Mouse (Mus musculus): Measurements from ENCODE around the gene Ugt1a6b. TPM values are rescaled to one million over a fixed set of nuclear protein-coding genes. Genes with fewer than 3 reads are reported as not detected.
"Not testable (repeated sequence)": the region's sequence is repeated elsewhere in the genome, so short reads cannot be mapped to it uniquely, and the experiment has no call there.

Ugt1a6b gene
- polyA plus RNA-seq, 2 experiments from 2014 or later: not detected

DNA sequence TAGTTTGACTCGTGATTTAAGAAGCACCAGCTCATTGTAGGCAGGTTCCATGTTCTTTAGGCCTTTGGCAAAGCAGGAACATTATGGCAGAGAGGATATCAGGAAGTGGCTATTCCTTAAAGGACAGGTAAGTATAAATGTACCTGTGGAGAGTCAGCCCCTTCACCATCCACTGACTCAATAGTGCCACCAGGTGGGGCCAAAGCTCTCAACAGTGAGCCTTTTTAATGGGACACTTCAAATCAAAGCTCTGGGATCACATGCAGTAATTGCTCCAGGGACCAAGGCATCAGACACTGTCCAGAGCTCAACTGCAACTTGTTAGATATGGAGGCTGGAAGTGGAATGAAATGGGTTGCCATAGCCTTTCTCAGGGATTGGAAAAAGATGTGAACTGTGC is 18.5 kb downstream of the Ugt1a6b start:
- ATAC-seq: not testable (repeated sequence)

DNA sequence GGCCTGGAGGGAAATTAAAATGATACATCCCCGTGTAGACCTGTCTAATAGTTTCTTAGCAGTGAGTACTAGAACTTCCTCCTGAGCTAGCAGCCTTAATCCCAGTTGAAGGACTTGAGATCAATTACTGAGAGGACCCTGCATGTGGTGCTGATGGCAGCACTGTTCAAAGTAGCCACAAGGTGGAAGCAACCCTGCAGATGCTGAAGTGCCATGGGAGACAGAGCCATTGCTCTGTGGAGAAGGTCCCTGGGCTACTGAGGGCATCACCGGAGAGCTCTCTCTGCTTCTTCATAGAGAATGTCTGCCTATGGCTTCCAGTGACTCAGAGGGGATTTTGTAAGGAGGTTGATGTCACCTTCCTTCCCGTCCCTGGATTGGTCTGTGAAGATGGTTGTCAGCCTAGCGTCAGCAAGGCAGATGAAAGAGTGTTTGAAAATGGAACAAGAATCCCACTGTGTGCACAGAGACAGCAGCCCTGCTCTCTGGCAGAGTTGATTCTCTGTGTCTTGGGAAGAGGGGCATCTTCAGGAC is 22.8 kb downstream of the Ugt1a6b start:
- not testable (repeated sequence) for ATAC-seq

DNA sequence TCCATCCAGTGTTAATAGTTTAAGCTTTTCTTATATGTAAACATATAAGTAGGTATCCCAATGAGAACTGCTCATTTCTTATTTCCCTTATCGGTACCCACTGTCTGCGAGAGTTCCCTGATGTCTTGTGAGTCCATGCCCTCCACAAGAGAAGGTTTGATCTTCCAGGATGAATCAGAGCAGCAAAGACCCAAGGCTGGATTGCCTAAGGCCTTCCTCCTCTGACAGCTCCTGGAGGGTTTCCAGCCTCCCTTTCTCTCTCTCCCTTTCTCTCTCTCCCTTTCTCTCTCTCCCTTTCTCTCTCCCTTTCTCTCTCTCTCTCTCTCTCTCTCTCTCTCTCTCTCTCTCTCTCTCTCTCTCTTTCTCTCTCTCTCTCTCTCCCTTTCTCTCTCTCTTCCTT is 26.0 kb downstream of the Ugt1a6b start:
- not testable (repeated sequence) for ATAC-seq

DNA sequence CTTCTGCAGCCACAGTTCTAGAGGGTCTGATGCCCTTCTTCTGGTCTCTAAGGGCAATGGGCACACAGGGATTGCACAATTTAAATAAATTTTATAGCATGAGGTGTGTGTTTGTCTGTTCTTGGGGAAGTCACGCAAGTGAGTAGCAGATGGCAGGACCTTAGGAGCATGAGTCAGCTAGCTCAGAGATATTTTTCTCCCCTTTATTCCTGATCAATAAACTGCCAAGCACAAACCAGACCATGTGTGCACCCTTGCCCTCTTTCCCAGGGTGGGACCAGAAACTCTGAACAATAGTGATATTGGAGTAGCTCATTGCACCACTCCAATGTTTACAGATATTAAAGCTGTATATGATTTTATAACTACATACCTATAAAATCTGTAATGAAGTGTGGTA is 27.2 kb downstream of the Ugt1a6b start:
- ATAC-seq: not testable (repeated sequence)

DNA sequence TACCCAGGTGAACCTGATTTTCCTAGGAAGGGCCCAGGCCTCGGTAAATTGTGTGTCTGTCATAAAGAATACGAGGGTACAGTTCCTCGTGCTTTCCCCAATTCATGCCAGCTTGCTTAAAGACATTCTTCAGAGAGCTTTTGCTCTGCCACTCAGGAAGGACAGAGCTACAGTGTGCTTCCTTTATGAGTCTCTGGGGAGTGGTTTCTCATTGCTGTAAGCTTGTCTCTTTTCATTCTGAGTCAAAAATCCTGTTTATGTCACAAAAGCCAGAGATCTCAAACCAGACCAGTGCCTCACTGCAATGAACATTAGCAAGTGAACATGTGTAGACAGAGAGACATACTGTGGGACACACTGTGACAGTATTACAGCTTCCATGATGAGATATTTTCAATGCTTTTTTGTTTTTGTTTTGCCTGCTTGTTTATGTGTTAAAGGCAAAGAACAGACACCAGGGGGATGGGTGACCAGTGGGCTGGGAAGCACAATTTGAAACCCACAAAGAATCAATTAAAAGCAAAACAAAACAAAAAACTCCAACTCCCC is 30.9 kb downstream of the Ugt1a6b start:
- peak; percentile 29 for ATAC-seq

DNA sequence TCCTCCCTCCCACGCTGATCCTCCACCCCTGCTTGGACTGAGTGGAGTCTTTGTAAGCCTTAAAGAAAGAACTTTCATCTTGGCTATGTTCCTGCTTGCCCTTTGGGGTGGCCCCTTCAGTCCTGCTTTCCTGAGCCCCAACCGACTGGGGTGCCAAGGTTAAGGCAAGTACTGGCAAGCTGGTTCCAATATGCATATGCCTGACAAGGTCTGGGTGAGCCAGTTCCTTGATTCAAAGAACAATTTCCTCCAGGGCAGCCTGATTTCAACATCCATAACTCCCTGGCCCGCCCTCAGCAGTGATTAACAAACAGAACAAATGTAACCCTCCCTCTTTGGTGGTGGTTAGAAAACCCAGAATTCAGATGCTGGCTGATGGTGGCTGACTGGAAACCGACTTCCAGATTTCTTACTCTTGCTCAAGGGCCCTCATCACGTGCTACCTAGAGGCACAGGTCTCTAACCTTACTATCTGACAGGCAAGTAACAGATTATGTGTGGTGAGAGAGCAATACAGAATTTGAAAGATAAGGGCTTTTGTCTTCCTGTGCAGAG is 31.5 kb downstream of the Ugt1a6b start, which contains the start of gene Ugt1a6a:
Ugt1a6a (plus strand) TSS at position 353 of the 555 bp plus-strand sequence.
- ATAC-seq: not testable (repeated sequence)

DNA sequence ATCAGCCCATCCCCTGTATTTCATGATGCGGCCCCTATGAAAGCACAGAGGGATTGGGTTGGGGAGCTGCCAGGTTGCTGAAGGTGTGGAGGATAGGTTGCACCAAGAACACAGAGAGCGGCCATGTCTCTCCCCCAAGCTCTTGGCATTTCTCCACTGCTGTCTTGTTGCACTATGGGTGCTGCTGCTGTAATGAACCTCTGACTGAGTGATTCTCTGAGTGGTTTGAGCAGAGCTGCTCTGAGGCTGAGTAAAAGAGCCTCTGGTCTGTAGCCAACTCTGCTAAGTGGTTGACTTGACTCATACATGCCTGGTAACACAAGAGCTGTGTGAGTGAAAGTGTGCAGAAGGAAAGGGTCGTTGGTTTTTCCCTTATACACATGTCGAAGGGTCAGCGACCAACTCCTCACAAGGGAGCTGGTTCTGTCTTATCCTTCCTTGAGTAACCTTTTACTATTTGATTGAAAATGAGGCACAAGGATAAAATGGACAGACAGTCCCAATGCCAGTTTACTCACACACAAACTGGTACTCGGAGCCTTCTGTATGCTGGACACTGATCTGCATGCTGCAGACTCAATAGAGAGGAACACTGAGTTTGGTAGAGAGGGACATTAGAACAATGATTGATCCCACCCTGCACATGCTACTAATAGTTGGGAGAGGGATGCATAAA is 32.3 kb downstream of the Ugt1a6b start:
- ATAC-seq: not testable (repeated sequence)

DNA sequence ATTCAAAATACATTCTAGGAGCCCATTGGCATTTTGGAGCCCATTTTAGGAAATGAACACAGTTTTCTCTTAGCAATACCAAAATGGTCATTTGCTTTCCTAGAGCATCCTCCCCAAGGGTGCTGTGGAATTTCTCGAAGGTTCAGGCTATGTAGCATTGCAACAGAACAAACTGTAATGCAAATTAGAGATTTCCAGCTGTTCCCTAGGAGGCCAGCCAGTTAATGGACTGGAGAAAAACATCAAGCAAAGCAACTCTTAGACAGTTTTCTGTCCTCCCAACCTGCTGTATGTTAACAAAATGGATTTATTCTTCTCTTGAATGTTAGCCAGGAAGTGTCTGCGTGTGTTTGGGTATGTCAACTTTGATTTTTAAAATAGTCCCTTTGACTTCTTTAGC is 33.6 kb downstream of the Ugt1a6b start:
- no peak for ATAC-seq

DNA sequence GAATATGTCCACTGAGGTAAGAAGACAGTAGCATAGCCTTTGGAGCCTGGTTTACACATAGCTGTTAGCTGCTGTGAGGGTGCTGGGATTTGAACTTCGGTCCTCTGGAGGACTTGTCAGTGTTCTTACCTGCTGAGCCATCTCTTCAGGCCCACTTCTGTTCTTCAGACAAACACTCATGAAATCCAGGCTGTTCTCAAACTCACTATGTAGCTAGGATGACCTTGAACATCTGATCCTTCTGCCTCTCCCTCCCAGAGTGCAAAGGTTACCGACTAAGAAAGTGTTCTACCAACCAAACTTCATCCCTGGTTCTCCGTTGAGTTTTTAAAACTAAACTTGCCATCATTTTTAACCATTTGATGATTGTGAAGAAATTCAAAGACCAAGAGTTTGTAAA is 34.2 kb downstream of the Ugt1a6b start:
- no peak for ATAC-seq

DNA sequence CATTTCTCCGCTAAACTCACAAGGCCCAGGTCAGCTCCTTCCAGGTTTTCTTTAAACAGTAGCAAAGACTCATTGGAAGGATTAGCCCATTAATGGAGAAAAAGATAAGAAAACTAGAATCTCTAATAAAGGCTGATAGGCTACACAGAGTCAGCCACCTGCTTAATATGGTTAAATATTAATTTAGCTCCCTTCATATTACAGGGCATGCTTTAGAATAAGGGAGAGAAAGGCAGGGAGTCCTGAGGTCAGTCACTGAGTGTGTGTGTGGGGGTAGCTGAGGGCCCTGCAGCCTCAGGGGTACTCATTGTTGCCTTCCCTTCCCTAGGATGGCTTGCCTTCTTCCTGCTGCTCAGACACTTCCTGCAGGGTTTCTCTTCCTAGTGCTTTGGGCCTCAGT is 35.1 kb downstream of the Ugt1a6b start:
- no peak for ATAC-seq

DNA sequence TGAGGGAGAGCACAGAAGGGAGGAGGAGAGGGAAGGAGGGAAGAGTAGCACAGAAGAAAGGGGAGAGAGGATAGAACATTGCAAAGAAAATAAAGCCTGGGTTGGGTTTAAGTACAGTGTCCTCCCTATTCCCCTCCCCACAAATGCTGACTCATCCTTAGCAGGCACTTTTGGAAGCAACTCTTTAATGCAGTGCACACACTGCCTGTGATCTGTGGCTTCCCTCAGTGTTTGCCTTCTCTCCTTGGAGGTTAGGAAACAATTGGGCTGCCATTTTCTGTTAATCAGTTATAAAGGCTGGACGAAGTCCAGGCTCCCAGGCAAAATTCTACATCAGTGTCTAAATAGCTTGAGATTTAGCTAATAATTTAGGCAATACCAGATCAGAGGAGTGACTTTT is 37.4 kb downstream of the Ugt1a6b start:
- not testable (repeated sequence) for ATAC-seq

DNA sequence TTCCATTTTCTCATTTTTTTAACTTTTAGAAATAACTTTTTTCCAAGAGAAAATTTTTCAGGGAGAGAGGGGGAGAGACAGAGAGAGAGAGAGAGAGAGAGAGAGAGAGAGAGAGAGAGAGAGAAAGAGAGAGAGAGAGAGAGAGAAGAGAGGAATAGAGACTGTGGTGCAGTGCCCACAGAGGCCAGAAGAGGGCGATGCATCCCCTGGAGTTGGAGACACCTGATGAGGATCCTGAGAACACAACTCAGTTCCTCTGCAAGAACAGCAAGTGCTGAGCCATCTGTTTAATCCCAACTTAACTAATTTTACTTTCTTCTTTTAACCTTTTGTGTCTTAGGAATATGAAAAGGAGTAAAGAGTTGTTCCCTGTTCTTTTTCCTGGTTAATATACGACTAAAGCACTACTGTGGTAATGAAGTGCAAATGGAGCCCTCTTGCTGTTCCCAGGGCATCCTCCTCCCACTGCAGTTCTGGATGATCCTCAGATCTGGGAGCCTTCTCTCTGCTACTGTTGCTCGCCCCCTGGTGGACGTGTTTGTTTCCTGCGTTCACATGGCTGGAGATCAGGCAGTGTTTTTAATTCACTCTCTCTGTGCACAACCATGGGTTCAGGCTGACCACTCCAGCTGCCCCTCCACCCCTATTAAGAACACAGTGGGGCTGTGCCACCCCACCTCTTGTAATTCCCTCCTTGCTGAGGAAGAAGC is 41.1 kb downstream of the Ugt1a6b start:
- not testable (repeated sequence) for ATAC-seq

DNA sequence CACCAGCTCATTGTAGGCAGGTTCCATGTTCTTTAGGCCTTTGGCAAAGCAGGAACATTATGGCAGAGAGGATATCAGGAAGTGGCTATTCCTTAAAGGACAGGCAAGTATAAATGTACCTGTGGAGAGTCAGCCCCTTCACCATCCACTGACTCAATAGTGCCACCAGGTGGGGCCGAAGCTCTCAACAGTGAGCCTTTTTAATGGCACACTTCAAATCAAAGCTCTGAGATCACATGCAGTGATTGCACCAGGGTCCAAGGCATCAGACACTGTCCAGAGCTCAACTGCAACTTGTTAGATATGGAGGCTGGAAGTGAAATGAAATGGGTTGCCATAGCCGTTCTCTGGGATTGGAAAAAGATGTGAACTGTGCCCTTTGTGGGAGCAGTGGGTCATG is 42.2 kb downstream of the Ugt1a6b start:
- not testable (repeated sequence) for ATAC-seq

DNA sequence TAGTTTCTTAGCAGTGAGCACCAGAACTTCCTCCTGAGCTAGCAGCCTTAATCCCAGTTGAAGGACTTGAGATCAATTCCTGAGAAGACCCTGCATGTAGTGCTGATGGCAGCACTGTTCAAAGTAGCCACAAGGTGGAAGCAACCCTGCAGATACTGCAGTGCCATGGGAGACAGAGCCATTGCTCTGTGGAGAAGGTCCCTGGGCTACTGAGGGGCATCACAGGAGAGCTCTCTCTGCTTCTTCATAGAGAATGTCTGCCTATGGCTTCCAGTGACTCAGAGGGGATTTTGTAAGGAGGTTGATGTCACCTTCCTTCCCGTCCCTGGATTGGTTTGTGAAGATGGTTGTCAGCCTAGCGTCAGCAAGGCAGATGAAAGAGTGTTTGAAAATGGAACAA is 47.1 kb downstream of the Ugt1a6b start:
- not testable (repeated sequence) for ATAC-seq

DNA sequence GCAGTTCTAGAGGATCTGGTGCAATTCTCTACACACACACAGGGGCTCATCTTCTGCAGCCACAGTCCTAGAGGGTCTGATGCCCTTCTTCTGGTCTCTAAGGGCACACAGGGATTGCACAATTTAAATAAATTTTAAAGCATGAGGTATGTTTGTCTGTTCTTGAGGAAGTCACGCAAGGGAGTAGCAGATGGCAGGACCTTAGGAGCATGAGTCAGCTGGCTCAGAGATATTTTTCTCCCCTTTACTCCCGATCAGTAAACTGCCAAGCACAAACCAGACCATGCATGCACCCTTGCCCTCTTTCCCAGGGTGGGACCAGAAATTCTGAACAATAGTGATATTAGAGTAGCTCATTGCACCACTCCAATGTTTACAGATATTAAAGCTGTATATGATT is 55.4 kb downstream of the Ugt1a6b start:
- ATAC-seq: no peak

DNA sequence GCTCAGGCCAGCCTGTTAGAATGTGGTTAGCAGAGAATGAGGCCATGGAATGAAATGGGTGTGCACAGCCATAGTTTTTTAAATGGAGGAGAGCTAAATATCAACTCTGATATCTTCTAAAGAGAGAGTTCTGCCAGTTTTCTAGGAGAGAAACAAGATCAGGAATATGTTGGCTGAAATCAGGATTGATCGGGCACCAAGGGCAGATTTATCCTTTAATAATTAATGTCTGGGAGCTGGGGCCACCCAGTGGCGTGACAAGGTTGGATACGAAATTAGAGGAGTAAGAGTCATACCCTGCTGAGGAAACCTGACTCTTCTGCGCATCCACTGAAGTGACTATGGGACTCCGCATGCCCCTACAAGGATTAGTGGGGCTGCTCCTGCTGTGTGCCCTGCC is 62.7 kb downstream of the Ugt1a6b start, which contains the start of gene Ugt1a5:
Ugt1a5 (plus strand) TSS at position 302 of the 400 bp plus-strand sequence.
- no peak for ATAC-seq

DNA sequence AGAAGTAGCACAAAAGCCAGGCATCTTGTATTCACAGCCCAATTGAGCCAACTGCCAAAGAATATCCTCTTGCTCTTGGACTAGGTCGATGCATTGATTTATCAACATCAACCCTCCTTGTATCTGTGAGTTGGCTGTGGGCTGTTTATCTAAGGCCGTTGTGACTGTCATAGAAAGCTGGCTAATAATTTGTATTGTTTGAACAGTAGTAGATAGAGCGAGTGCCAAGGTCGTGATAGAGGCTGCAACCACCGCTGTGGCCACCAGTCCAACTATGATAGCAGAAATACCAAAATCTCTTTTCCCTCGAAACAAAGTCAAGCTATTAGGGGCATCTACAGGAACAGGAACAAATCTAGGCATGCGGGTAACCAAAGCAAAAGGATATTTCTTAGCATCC is 69.1 kb downstream of the Ugt1a6b start:
- not testable (repeated sequence) for ATAC-seq

DNA sequence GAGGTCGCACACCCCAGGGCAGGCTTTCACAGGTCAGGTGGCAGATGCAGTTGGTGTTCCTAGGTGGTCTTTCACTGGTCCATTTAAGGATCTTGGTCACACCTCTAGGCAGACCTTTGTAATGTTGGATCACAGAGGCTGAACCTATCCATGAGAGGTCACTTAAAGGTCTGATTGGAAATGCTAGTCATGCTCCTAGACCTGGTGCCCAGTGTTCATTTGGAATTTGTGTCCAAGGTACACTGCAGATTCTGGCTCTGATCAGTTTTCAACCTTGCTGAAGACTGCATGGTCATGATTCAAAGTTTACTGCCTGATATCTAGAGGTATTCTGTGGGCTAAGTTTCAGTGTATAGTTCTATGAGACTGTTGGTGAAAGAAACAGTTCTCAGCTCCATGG is 76.6 kb downstream of the Ugt1a6b start:
- ATAC-seq: no peak

DNA sequence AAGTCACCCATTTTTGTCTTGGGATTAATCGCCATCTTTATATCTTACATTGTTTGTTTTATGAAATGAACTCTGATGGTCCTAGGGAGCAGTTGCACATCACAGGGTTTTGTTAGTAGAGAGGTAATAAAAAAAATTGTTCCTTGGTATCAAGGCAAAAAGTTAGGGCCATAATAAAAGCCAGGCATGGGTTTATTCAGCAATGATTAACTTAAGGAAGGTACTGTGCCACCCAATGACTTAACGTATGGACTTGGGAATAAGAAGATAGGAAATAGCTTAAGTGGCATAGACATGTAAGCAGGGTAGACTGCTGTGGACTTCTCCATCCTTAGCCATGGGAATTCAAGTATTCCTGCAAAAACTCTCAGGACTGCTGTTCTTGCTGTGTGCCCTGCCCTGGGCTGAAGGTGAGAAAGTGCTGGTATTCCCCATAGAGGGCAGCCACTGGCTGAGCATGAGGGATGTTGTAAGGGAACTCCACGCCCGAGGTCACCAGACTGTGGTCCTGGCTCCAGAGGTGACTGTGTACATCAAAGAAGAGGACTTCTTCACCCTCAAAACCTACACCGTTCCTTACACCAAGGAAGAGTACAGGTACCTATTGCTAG is 83.4 kb downstream of the Ugt1a6b start:
- no peak for ATAC-seq

DNA sequence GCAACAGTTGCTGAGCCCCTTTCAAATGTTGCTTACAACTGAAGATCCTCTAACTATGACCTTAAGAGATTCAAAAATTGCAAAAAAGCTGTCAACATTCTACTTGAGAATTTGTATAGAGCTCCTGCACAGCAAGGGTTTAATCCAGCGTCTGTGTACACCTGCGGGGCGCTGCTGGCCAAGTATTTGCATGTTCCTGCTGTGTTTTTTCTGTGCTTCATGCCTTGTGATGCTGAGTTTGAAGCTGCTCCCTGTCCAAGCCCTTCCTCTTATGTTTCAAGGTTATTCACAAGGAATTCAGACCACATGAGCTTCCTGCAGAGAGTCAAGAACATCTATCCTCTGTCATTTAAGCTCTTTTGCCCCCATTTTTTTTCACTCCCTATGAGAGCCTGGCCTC is 89.1 kb downstream of the Ugt1a6b start:
- no peak for ATAC-seq

DNA sequence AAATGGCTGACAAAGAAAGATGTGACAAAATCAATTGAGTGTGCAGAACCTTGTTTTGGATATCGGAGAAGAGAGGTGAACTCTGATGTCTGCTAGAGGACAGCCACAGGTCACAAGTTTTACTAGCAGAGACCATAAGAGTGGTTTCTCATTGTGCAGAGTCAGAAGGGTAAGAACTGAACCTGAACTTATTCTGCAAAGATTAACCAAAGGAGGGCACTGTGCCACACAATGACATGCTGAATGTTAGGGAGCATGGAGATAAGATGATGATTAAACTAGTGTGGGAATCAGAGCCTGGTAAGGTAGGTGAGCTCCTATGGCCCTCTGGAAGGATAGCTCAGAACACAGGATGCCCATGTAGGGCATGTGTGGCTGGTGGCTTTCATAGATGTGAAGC is 92.6 kb downstream of the Ugt1a6b start:
- ATAC-seq: no peak

DNA sequence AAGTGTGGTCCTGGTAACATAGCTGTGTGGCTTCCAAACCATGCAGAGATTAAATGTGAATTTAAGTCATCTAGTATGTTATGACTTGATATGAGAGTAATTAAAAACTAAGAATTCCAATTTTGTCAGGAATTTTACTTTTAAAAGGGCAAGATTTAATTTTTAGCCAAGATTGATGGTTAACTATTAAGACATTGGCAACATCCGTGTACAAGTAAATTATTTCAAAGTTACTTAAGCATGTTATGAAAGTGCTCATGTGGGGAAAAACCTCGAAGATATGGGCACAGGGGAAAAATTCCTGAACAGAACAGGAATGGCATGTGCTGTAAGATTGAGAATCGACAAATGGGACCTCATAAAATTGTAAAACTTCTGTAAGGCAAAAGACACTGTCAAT is 94.4 kb downstream of the Ugt1a6b start:
- ATAC-seq: no peak

DNA sequence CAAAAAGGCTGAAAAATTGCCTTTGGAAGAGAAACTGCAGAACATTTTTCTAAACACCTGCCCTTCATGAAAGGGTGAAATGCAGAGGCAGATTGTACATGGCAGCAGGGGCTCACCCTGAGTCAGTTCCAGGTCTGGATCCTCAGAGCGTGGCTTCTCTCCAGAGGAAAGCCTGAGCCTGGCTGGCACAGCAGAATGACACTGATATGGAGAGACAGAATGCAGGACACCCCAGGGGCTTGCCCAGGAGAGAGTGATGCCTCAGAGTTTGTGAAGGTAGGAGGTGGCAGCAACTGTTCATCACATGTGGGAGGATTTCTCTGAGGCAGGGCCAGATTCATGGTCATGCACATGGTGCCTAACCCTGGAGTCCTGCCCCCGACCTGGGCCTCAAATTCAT is 96.9 kb downstream of the Ugt1a6b start:
- no peak for ATAC-seq

All from CD4-positive, CD25-positive, alpha-beta regulatory T cell, adult 4 months (primary cell).